Mouse (Mus musculus): ENCODE results near the gene Vps36. TPM values are rescaled to one million over a fixed set of nuclear protein-coding genes. Genes with fewer than 3 reads are reported as not detected.
A peak's percentile ranks its signal among the peaks of the same experiment; 100 is the strongest.

The Vps36 gene
- total and polyA plus RNA-seq, 2 experiments from 2014 or later: 18.1 to 20.9 TPM

GRCm38 (mm10) chr8:22247956-22248355 lies 55.3 kb downstream of the Vps36 start:
- WGBS: 88% methylated on average over 12 of the region's 12 CpGs
- no peaks in the 10 kb centered on the region for H3K36me3 ChIP-seq (replicated peaks; ENCODE audit: control insufficient read depth, insufficient read depth, low read length)
- H3K4me1 ChIP-seq (ENCODE audit: control insufficient read depth, insufficient read depth): no peaks in the 10 kb centered on the region
- DNase-seq (ENCODE audit: low spot score): no peak
- H3K4me2 ChIP-seq (ENCODE audit: low read depth, low read length): no peak overlapping the region
- ATAC-seq (ENCODE audit: insufficient read depth, low read depth): no peak
- H3K9ac ChIP-seq (replicated peaks; ENCODE audit: low read depth, low read length): no peak overlapping the region
- H3K4me3 ChIP-seq (ENCODE audit: low read depth, low read length): no peak overlapping the region
- no peak overlapping the region for H3K27ac ChIP-seq (ENCODE audit: low read depth)
- no peaks in the 10 kb centered on the region for H3K27me3 ChIP-seq (ENCODE audit: control insufficient read depth, insufficient read depth, low read length)
- TF ChIP-seq CTCF (IDR thresholded peaks at IDR 0.05; ENCODE audit: low read depth) (no peak), EP300 (IDR thresholded peaks at IDR 0.05; ENCODE audit: low read depth) (no peak)
- H3K9me3 ChIP-seq (replicated peaks; ENCODE audit: control insufficient read depth, low read length): no peaks in the 10 kb centered on the region

GRCm38 (mm10) chr8:22249080-22249479 lies 56.5 kb downstream of the Vps36 start:
- Histone ChIP-seq H3K4me3 (ENCODE audit: low read depth, low read length) (no peak overlapping the region), H3K27me3 (ENCODE audit: control insufficient read depth, insufficient read depth, low read length) (no peaks in the 10 kb centered on the region), H3K9me3 (replicated peaks; ENCODE audit: control insufficient read depth, low read length) (0 out of 2 replicates have a peak, but pooled peaks cover 6% of the 10 kb centered on the region), H3K36me3 (replicated peaks; ENCODE audit: control insufficient read depth, insufficient read depth, low read length) (no peaks in the 10 kb centered on the region), H3K9ac (replicated peaks; ENCODE audit: low read depth, low read length) (no peak overlapping the region), H3K27ac (ENCODE audit: low read depth) (no peak overlapping the region), H3K4me2 (ENCODE audit: low read depth, low read length) (no peak overlapping the region), H3K4me1 (ENCODE audit: control insufficient read depth, insufficient read depth) (no peaks in the 10 kb centered on the region)
- DNase-seq (ENCODE audit: low spot score) (no peak), ATAC-seq (ENCODE audit: insufficient read depth, low read depth) (no peak)
- no peak for TF ChIP-seq EP300 (IDR thresholded peaks at IDR 0.05; ENCODE audit: low read depth)
- TF ChIP-seq CTCF (IDR thresholded peaks at IDR 0.05; ENCODE audit: low read depth): no peak
- 75% methylated on average over 9 of the region's 9 CpGs for WGBS

GRCm38 (mm10) chr8:22258946-22259450 lies 66.4 kb downstream of the Vps36 start:
- DNase-seq (ENCODE audit: low spot score): no peak
- ATAC-seq (ENCODE audit: insufficient read depth, low read depth): no peak
- no peaks in the 10 kb centered on the region for H3K27me3 ChIP-seq (ENCODE audit: control insufficient read depth, insufficient read depth, low read length)
- 0 out of 2 replicates have a peak, but pooled peaks cover 5% of the 10 kb centered on the region for H3K9me3 ChIP-seq (replicated peaks; ENCODE audit: control insufficient read depth, low read length)
- H3K9ac ChIP-seq (replicated peaks; ENCODE audit: low read depth, low read length): no peak overlapping the region
- no peak overlapping the region for H3K4me3 ChIP-seq (ENCODE audit: low read depth, low read length)
- H3K36me3 ChIP-seq (replicated peaks; ENCODE audit: control insufficient read depth, insufficient read depth, low read length): no peaks in the 10 kb centered on the region
- TF ChIP-seq CTCF (IDR thresholded peaks at IDR 0.05; ENCODE audit: low read depth): no peak
- TF ChIP-seq EP300 (IDR thresholded peaks at IDR 0.05; ENCODE audit: low read depth): no peak
- H3K4me1 ChIP-seq (ENCODE audit: control insufficient read depth, insufficient read depth): peaks cover 13% of the 10 kb centered on the region
- peak overlapping the region; percentile 74 for H3K27ac ChIP-seq (ENCODE audit: low read depth)
- 75% methylated on average over 18 of the region's 18 CpGs for WGBS
- H3K4me2 ChIP-seq (ENCODE audit: low read depth, low read length): no peak overlapping the region

- H3K27ac ChIP-seq (ENCODE audit: low read depth): peak overlapping the region; percentile 74
- H3K27me3 ChIP-seq (ENCODE audit: control insufficient read depth, insufficient read depth, low read length): no peaks in the 10 kb centered on the region
- no peak overlapping the region for H3K4me3 ChIP-seq (ENCODE audit: low read depth, low read length)
- no peaks in the 10 kb centered on the region for H3K36me3 ChIP-seq (replicated peaks; ENCODE audit: control insufficient read depth, insufficient read depth, low read length)
- DNase-seq (ENCODE audit: low spot score) (no peak), ATAC-seq (ENCODE audit: insufficient read depth, low read depth) (no peak)
- H3K4me1 ChIP-seq (ENCODE audit: control insufficient read depth, insufficient read depth): peaks cover 13% of the 10 kb centered on the region
- no peak for TF ChIP-seq EP300 (IDR thresholded peaks at IDR 0.05; ENCODE audit: low read depth)
- no peak for TF ChIP-seq CTCF (IDR thresholded peaks at IDR 0.05; ENCODE audit: low read depth)
- 77% methylated on average over 12 of the region's 12 CpGs for WGBS
- H3K9ac ChIP-seq (replicated peaks; ENCODE audit: low read depth, low read length): no peak overlapping the region
- H3K9me3 ChIP-seq (replicated peaks; ENCODE audit: control insufficient read depth, low read length): no peaks in the 10 kb centered on the region
- H3K4me2 ChIP-seq (ENCODE audit: low read depth, low read length): no peak overlapping the region
These were observed 66.9 kb downstream of the Vps36 start for GRCm38 (mm10) chr8:22259531-22259930.

GRCm38 (mm10) chr8:22260091-22260722 lies 67.6 kb downstream of the Vps36 start:
- ATAC-seq (ENCODE audit: insufficient read depth, low read depth): peak; percentile 49
- peaks cover 13% of the 10 kb centered on the region for H3K4me1 ChIP-seq (ENCODE audit: control insufficient read depth, insufficient read depth)
- no peaks in the 10 kb centered on the region for H3K36me3 ChIP-seq (replicated peaks; ENCODE audit: control insufficient read depth, insufficient read depth, low read length)
- H3K4me2 ChIP-seq (ENCODE audit: low read depth, low read length): peak overlapping the region; percentile 24; the same call in 1 of the 2 replicates
- no peak overlapping the region for H3K9ac ChIP-seq (replicated peaks; ENCODE audit: low read depth, low read length)
- DNase-seq (ENCODE audit: low spot score): peak; percentile 31
- no peaks in the 10 kb centered on the region for H3K9me3 ChIP-seq (replicated peaks; ENCODE audit: control insufficient read depth, low read length)
- no peak overlapping the region for H3K4me3 ChIP-seq (ENCODE audit: low read depth, low read length)
- no peaks in the 10 kb centered on the region for H3K27me3 ChIP-seq (ENCODE audit: control insufficient read depth, insufficient read depth, low read length)
- peak overlapping the region; percentile 74 for H3K27ac ChIP-seq (ENCODE audit: low read depth)
- TF ChIP-seq CTCF (IDR thresholded peaks at IDR 0.05; ENCODE audit: low read depth) (no peak), EP300 (IDR thresholded peaks at IDR 0.05; ENCODE audit: low read depth) (peak; percentile 57; the same call in 1 of the 2 replicates)
- WGBS: 10% methylated on average over 9 of the region's 9 CpGs
